Mouse (Mus musculus) ES-Bruce4 (cell line): ENCODE results near the gene Olfr765.

Experiments
- EP300 ChIP-seq: IDR thresholded peaks from 2 replicates; pipeline ENCODE4 v1.6.1; 2011; ENCODE audit warnings: low read depth, low read length; ENCODE audit not compliant: insufficient read depth
- POLR2A ChIP-seq: IDR thresholded peaks from one replicate; pipeline ENCODE4 v1.8.1; 2011; ENCODE audit warnings: low read length; ENCODE audit not compliant: insufficient read depth

- no peak for TF ChIP-seq EP300
- TF ChIP-seq POLR2A, result no peak
Observed at GRCm38 (mm10) chr10:129014477-129014876, 35.3 kb downstream of the Olfr765 start.
